Mouse (Mus musculus) CD8-positive naive resting alpha-beta T cell, adult 2 months (primary cell): Measurements from ENCODE around the gene Mxra7.
"Not testable (repeated sequence)": the region's sequence is repeated elsewhere in the genome, so short reads cannot be mapped to it uniquely, and the experiment has no call there.

ENCODE experiments used
- DNase-seq, 2 experiments: peaks; one replicate each; pipeline ENCODE4 v3.0.0; 2022; ENCODE audit warnings: low read depth in 2 of 2, low spot score in 2 of 2

Gene Mxra7

GRCm38 (mm10) chr11:116847187-116848085 lies 19.6 kb upstream of the Mxra7 start:
- DNase-seq = no peak

- no peak for DNase-seq
These were observed 18.8 kb upstream of the Mxra7 start for GRCm38 (mm10) chr11:116846593-116847181.

- peak; percentile 90 to 94 for DNase-seq
These were observed 15.7 kb upstream of the Mxra7 start, which contains the start of the genes Mettl23 and Jmjd6 for GRCm38 (mm10) chr11:116843261-116844233. TSS of gene Mettl23 (plus strand) at chr11:116843278. TSS of gene Jmjd6 (minus strand) at chr11:116843449.

- peak; percentile 52 to 57 for DNase-seq
These were observed 14.8 kb upstream of the Mxra7 start for GRCm38 (mm10) chr11:116842531-116843260.

- no peak for DNase-seq
These were observed 12.9 kb upstream of the Mxra7 start for GRCm38 (mm10) chr11:116840748-116841147.

GRCm38 (mm10) chr11:116839601-116840000 lies 11.8 kb upstream of the Mxra7 start:
- no peak for DNase-seq

- no peak for DNase-seq
These were observed 11.1 kb upstream of the Mxra7 start for GRCm38 (mm10) chr11:116838936-116839335.

GRCm38 (mm10) chr11:116837441-116837840 lies 9.6 kb upstream of the Mxra7 start:
- DNase-seq = no peak

GRCm38 (mm10) chr11:116836283-116836682 lies 8.4 kb upstream of the Mxra7 start:
- DNase-seq = no peak

- no peak for DNase-seq
These were observed 7.1 kb upstream of the Mxra7 start for GRCm38 (mm10) chr11:116834954-116835353.

- DNase-seq = no peak
These were observed 4.4 kb upstream of the Mxra7 start for GRCm38 (mm10) chr11:116832172-116832685.

GRCm38 (mm10) chr11:116826550-116827504 lies 1.0 kb downstream of the Mxra7 start:
- no peak for DNase-seq

GRCm38 (mm10) chr11:116825230-116825629 lies 2.6 kb downstream of the Mxra7 start:
- DNase-seq = no peak

GRCm38 (mm10) chr11:116823885-116824284 lies 4.0 kb downstream of the Mxra7 start:
- not testable (repeated sequence) for DNase-seq

GRCm38 (mm10) chr11:116823255-116823654 lies 4.6 kb downstream of the Mxra7 start:
- no peak for DNase-seq

GRCm38 (mm10) chr11:116822626-116823025 lies 5.2 kb downstream of the Mxra7 start:
- no peak for DNase-seq

- no peak for DNase-seq
These were observed 5.6 kb downstream of the Mxra7 start for GRCm38 (mm10) chr11:116822215-116822614.

GRCm38 (mm10) chr11:116821057-116821940 lies 6.5 kb downstream of the Mxra7 start:
- DNase-seq = no peak
